Mouse (Mus musculus) small intestine, adult 2 months (tissue): ENCODE measurements around the gene Mut.

Experiments
- CTCF ChIP-seq: fragments of 200-500 bp; IDR thresholded peaks from 2 replicates; pipeline ENCODE4 v1.5.1; 2012; ENCODE audit warnings: low read depth, mild to moderate bottlenecking, control low read depth, inconsistent platforms, low read length, moderate library complexity, mixed read lengths; ENCODE audit not compliant: insufficient replicate concordance, insufficient read length; ENCODE audit errors: extremely low read depth
- POLR2A ChIP-seq: fragments of 200-500 bp; IDR thresholded peaks from 2 replicates; pipeline ENCODE4 v1.6.1; 2012; ENCODE audit warnings: low read depth, mild to moderate bottlenecking, control low read depth, inconsistent platforms, low read length, moderate library complexity

DNA sequence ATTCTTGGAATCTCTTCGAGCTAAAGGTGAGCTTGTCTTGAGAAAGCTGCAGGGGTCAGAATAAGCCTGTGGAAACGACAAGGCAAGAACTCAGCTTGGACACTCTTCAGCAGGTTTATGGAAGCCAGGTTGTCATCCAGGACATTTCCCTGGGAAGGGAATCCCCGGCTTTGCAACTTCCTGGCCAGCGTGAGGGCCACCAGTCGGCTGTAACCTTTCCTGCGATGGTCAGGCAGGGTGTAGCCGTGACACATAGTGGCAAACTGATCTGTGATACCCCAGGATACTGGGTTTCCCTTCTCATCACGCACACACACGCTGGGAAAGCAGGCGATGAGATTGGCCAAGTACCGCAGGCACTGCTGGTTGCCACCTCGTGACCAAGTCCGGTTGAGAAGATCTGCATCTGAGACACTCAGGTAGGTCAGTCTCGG is 29.7 kb upstream of the Mut start:
- TF ChIP-seq CTCF (no peak), POLR2A (no peak)
